Mouse (Mus musculus): ENCODE measurements around the gene Tmub2. TPM values are rescaled to one million over a fixed set of nuclear protein-coding genes. Genes with fewer than 3 reads are reported as not detected.
A peak's percentile ranks its signal among the peaks of the same experiment; 100 is the strongest.

Tmub2 gene
- polyA plus RNA-seq, 1 experiment from 2014 or later = 20.8 TPM

DNA sequence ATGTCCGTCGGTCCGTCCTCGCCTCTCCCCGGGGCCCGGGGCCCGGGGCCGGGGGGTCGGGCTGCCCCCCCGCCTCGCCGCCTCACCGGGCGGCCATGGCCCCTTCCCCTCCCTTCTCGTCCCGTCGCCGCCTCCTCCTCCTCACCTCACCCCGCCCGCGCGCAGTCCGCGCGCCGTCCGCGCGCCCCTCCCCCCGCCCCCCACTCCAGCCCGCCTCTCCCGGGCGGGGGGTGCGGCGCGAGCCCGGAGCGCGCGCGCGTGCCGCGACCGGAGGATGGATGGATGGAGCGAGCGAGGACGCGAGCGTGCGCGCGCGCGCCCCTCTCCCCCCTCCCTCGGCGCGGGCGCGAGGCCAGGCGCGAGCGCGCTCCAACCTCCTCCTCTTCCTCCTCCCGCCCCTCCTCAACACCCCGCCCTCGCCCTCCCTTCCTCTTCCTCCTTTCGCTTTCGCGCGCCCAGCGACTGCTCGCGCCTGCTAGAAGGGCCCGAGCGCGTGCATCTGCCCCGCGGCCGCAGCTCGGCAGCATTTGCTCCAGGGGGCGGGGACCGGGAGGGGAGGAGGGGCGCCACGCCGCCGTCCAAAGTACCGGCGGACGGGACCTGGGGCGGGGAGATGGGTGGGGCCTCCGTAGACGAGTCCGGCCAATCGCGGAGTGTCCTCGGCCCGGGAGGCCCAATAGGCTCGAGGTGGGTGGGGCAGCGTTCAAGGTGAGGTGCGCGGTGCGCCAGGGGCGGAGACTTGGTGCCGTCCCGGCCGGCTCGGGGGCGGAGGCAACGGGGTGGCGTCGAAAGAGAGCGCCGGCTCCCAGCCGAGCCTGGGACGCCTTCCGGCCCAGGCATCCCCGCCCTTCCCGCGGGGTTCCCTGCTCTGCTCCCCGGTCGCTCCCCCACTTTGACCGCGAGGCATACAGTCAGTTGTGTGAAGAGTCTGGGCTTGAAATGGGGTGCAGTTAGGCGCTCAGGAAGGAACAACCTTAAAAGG, 12.1 kb downstream of the Tmub2 start, which contains the start of gene Atxn7l3:
Gene Atxn7l3, minus strand, starts transcription at position 141 of the 982 bp plus-strand sequence.
- Histone ChIP-seq H3K4me1 (ENCODE audit: insufficient read depth) (peaks cover 20% of the 10 kb centered on the region), H3K27me3 (ENCODE audit: insufficient read depth, low read length) (no peaks in the 10 kb centered on the region), H3K36me3 (replicated peaks; ENCODE audit: insufficient read depth, low read length) (peaks cover 26% of the 10 kb centered on the region), H3K4me2 (ENCODE audit: low read depth, low read length) (peak within 1 kb of the TSS; percentile 97), H3K27ac (ENCODE audit: low read depth) (peak within 1 kb of the TSS; percentile 100), H3K4me3 (ENCODE audit: low read depth, low read length) (peak within 1 kb of the TSS; percentile 93), H3K9me3 (ENCODE audit: low read length) (no peaks in the 10 kb centered on the region; the same call in 1 of the 2 replicates), H3K9ac (replicated peaks) (peak within 1 kb of the TSS; percentile 97)
- under 1% methylated on average over 47 of the region's 125 CpGs for WGBS (ENCODE audit: insufficient replicate concordance)
- DNase-seq (peak; percentile 99), ATAC-seq (peak; percentile 92)
- TF ChIP-seq CTCF (IDR thresholded peaks at IDR 0.05; ENCODE audit: low read depth) (peak; percentile 5; the same call in 1 of the 2 replicates), EP300 (IDR thresholded peaks at IDR 0.05; ENCODE audit: low read depth) (no peak)

DNA sequence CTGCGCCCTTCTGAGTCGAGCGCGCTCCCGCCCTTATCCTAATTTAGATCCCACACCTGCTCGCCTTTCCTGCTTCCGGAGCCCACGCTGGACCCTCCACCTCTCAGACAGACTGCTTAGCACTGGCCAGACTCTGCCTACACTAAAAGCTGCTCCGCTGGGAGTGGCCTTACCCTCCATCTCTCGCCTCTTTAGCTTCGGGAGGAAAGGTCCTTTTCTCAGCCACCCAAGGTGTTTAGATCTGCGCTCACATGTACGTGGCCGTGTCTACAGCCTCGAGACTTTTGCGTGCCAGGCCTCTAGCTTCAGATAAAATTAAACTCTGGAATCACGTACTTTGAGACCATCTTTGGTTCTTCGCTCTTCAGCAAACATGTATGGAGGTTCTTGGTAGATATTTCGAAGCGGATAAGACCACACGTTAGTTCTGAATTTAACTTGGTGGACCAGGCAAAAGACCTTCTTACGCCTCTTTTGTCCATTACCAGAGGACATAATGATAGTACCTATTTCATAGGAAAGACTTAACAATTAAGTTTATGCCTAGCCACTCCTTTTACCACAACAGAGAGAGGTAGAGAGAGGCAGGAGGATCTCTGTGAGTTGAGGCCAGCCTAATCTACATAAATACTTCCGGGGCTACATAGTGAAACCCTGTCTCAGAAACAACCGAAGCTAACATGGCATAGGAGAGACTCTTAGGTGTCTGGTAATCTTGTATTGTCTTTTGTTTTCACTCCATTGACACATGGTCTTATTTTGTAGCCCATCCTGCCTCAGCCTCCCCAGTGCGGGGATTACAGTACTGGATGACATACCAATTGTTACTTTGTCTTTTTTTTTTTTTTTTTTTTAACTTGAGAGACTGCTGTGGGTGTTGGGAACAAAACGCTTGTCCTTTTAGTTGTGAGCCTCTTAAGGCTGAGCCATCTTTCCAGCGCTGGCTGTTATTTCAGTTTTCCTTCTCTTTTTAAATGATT, 13.1 kb downstream of the Tmub2 start:
- Histone ChIP-seq H3K4me2 (ENCODE audit: low read depth, low read length) (peak overlapping the region; percentile 97), H3K9me3 (ENCODE audit: low read length) (no peaks in the 10 kb centered on the region; the same call in 1 of the 2 replicates), H3K4me1 (ENCODE audit: insufficient read depth) (peaks cover 20% of the 10 kb centered on the region), H3K27ac (ENCODE audit: low read depth) (peak overlapping the region; percentile 100), H3K4me3 (ENCODE audit: low read depth, low read length) (peak overlapping the region; percentile 93), H3K9ac (replicated peaks) (peak overlapping the region; percentile 82), H3K36me3 (replicated peaks; ENCODE audit: insufficient read depth, low read length) (peaks cover 17% of the 10 kb centered on the region), H3K27me3 (ENCODE audit: insufficient read depth, low read length) (no peaks in the 10 kb centered on the region)
- 21% methylated on average over 27 of the region's 27 CpGs for WGBS (ENCODE audit: insufficient replicate concordance)
- DNase-seq = no peak
- TF ChIP-seq CTCF (IDR thresholded peaks at IDR 0.05; ENCODE audit: low read depth) = no peak
- TF ChIP-seq EP300 (IDR thresholded peaks at IDR 0.05; ENCODE audit: low read depth) = no peak
- no peak for ATAC-seq

DNA sequence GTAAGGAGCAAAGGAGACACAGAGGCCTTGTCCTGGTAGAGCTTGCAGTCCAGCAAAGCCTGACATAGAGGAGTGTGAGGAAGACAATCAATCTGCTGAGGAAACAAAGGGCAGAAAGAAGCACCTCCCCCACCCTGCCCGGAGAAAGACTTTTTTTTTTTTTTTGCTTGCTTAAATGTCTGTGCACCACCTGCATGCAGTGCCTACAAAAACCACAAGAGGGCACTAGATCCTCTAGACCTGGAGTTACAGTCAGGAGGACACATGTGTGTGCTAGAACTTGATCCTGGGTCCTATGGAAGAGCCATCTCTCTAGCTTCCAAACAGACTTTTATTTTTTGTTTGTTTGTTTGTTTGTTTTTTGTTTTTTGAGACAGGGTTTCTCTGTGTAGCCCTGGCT, 15.1 kb downstream of the Tmub2 start:
- DNase-seq = peak; percentile 85
- H3K27ac ChIP-seq (ENCODE audit: low read depth) = no peak overlapping the region
- WGBS (ENCODE audit: insufficient replicate concordance) = 11% methylated on average over 1 of the region's 1 CpGs
- H3K9ac ChIP-seq (replicated peaks) = no peak overlapping the region
- TF ChIP-seq EP300 (IDR thresholded peaks at IDR 0.05; ENCODE audit: low read depth) = no peak
- TF ChIP-seq CTCF (IDR thresholded peaks at IDR 0.05; ENCODE audit: low read depth) = peak; percentile 82
- no peak for ATAC-seq
- no peaks in the 10 kb centered on the region; the same call in 1 of the 2 replicates for H3K9me3 ChIP-seq (ENCODE audit: low read length)
- H3K4me2 ChIP-seq (ENCODE audit: low read depth, low read length) = no peak overlapping the region
- no peaks in the 10 kb centered on the region for H3K36me3 ChIP-seq (replicated peaks; ENCODE audit: insufficient read depth, low read length)
- H3K4me3 ChIP-seq (ENCODE audit: low read depth, low read length) = no peak overlapping the region
- H3K4me1 ChIP-seq (ENCODE audit: insufficient read depth) = peaks cover 20% of the 10 kb centered on the region
- H3K27me3 ChIP-seq (ENCODE audit: insufficient read depth, low read length) = no peaks in the 10 kb centered on the region

DNA sequence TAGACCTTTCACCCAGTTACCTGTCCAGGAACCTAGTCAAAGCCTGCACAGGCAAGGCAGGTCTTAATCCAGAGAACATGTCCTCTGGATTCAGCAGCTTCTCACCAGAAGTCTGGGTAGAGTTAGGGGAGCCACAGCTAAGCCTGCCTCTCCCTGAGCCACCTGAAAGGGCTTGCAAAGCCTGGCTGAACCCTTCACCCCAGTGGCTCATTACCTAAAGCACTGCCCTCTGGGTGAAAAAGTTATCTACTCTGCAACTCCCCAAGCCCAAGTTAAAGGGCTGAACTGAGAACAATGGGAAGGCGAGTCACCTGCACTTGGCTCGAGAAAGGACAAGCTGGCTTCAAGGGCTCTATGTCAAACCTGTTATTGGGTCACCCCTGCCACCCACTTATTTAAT, 19.4 kb downstream of the Tmub2 start:
- Histone ChIP-seq H3K4me3 (ENCODE audit: low read depth, low read length) (no peak overlapping the region), H3K27ac (ENCODE audit: low read depth) (no peak overlapping the region), H3K9ac (replicated peaks) (no peak overlapping the region), H3K36me3 (replicated peaks; ENCODE audit: insufficient read depth, low read length) (peaks cover 26% of the 10 kb centered on the region), H3K9me3 (ENCODE audit: low read length) (no peaks in the 10 kb centered on the region; the same call in 1 of the 2 replicates), H3K4me2 (ENCODE audit: low read depth, low read length) (no peak overlapping the region), H3K27me3 (ENCODE audit: insufficient read depth, low read length) (no peaks in the 10 kb centered on the region), H3K4me1 (ENCODE audit: insufficient read depth) (peaks cover under 1% of the 10 kb centered on the region)
- 67% methylated on average over 2 of the region's 2 CpGs for WGBS (ENCODE audit: insufficient replicate concordance)
- TF ChIP-seq CTCF (IDR thresholded peaks at IDR 0.05; ENCODE audit: low read depth) (no peak), EP300 (IDR thresholded peaks at IDR 0.05; ENCODE audit: low read depth) (no peak)
- ATAC-seq (no peak), DNase-seq (no peak)

DNA sequence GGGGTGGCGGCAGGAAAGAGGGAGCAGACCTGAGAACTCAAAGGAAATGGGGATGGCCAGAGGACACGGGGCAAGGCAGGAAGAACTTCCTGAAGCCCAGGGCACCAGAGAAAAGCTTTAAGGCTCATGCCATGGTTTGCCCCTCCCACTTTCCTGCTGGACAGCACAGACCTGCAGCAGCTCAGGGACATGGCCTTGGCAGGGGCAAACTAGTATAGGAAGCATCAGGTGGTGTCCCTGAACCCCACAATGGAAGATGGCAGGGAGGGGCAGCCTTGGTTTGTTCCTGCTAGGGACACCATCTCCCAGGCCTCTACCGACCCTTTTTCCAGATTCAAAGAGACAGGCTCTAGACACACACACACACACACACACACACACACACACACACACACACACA, 20.6 kb downstream of the Tmub2 start:
- 74% methylated on average over 3 of the region's 3 CpGs for WGBS (ENCODE audit: insufficient replicate concordance)
- Histone ChIP-seq H3K4me3 (ENCODE audit: low read depth, low read length) (no peak overlapping the region), H3K9ac (replicated peaks) (no peak overlapping the region), H3K9me3 (ENCODE audit: low read length) (no peaks in the 10 kb centered on the region), H3K36me3 (replicated peaks; ENCODE audit: insufficient read depth, low read length) (peaks cover 37% of the 10 kb centered on the region), H3K4me2 (ENCODE audit: low read depth, low read length) (no peak overlapping the region), H3K27me3 (ENCODE audit: insufficient read depth, low read length) (no peaks in the 10 kb centered on the region), H3K27ac (ENCODE audit: low read depth) (no peak overlapping the region), H3K4me1 (ENCODE audit: insufficient read depth) (peaks cover 13% of the 10 kb centered on the region)
- no peak for ATAC-seq
- DNase-seq = no peak
- TF ChIP-seq CTCF (IDR thresholded peaks at IDR 0.05; ENCODE audit: low read depth) (no peak), EP300 (IDR thresholded peaks at IDR 0.05; ENCODE audit: low read depth) (no peak)
